Mouse (Mus musculus) sigmoid colon, adult 10 weeks (tissue): Measurements from ENCODE around the gene Gm10401. TPM values are rescaled to one million over a fixed set of nuclear protein-coding genes. Genes with fewer than 3 reads are reported as not detected.

ENCODE experiments used
- polyA plus RNA-seq: library from polyadenylated mRNA; stranded (reverse); fragments of 350-450 nt; fragmentation: Illumina TruSeq; extraction: RNeasy Lipid Tissue Mini Kit (QIAGEN cat#74804); gene quantifications from one replicate; pipeline ENCODE4 v1.2.3, GENCODE M21; 2014; ENCODE audit warnings: low read depth, low replicate concordance

Gm10401 gene
- not detected for polyA plus RNA-seq

GRCm38 (mm10) chr5:115098195-115098594 lies at the start of gene Gm10401:
Gm10401 (minus strand) TSS chr5:115098295.

GRCm38 (mm10) chr5:115134234-115135165 lies 36.4 kb upstream of the Gm10401 start, which contains the start of gene Unc119b:
Unc119b (minus strand) TSS chr5:115134975.

DNA sequence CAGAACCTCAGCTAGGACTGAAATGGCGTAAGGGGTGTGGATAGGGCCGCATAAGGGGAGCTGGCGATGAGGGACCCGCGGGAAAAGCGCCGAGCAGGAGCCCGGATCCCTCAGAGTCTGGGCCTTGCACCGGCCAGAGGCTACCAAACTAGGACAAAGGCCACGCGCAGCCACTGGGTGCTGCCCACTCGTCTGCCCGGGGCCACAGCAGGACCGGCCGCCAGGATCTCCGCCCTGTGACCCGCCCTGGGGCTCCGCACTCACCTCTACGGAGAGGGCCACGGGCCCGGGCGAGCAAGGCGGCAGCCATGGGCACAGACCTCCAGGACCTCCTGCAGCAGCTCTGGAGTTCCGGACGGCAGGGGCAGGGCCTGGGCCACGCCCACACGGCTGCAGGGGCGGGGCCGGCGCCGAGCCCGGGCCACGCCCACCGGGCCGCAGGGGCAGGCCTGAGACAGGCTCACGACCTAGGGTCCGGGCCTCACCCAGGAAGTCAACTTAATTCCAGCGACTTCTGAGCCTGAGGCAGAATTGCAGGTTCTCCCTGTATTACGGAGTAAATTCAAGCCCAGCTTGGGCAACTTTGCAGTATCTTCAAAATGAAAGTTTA lies 21.0 kb upstream of the Gm10401 start, which contains the start of gene Acads:
Gene Acads (minus strand): TSS at position 386 of the 610 bp plus-strand sequence.

Other genes with a start within 250 kb of the Gm10401 start
- not detected for gene 4930519G04Rik, start 244.6 kb downstream of the Gm10401 start, polyA plus RNA-seq
- not detected for gene Gm9936, start 239.6 kb downstream of the Gm10401 start, polyA plus RNA-seq
- 90.8 TPM for gene Oasl2, start 201.4 kb downstream of the Gm10401 start, polyA plus RNA-seq
- gene Oasl1, start 175.1 kb downstream of the Gm10401 start, polyA plus RNA-seq: 4.2 TPM
- 1.2 TPM for gene 2210016L21Rik, start 156.1 kb downstream of the Gm10401 start, polyA plus RNA-seq
- gene Hnf1a, start 127.2 kb downstream of the Gm10401 start, polyA plus RNA-seq: 0.13 TPM
- 70.9 TPM for gene Sppl3, start 87.2 kb downstream of the Gm10401 start, polyA plus RNA-seq
- 5.6 TPM for gene Acads, start 21.1 kb upstream of the Gm10401 start, polyA plus RNA-seq
- gene Unc119b, start 36.7 kb upstream of the Gm10401 start, polyA plus RNA-seq: 6.2 TPM
- 85.5 TPM for gene Mlec, start 59.9 kb upstream of the Gm10401 start, polyA plus RNA-seq
- 0.38 TPM for gene Cabp1, start 96.1 kb upstream of the Gm10401 start, polyA plus RNA-seq
- gene Pop5, start 137.5 kb upstream of the Gm10401 start, polyA plus RNA-seq: 1.7 TPM
- gene Rnf10, start 174.6 kb upstream of the Gm10401 start, polyA plus RNA-seq: 26.7 TPM
- 10.2 TPM for gene Coq5, start 181.4 kb upstream of the Gm10401 start, polyA plus RNA-seq
- 941 TPM for gene Dynll1, start 202.7 kb upstream of the Gm10401 start, polyA plus RNA-seq
- 40.7 TPM for gene Srsf9, start 228.9 kb upstream of the Gm10401 start, polyA plus RNA-seq
- 29.1 TPM for gene Gatc, start 242.9 kb upstream of the Gm10401 start, polyA plus RNA-seq
- 16.4 TPM for gene Triap1, start 242.9 kb upstream of the Gm10401 start, polyA plus RNA-seq